Mouse (Mus musculus): Measurements from ENCODE around the gene Iqgap2.

GRCm38 (mm10) chr13:95829431-95830171 lies 62.1 kb downstream of the Iqgap2 start:
- TF ChIP-seq GATA1 (IDR thresholded peaks at IDR 0.05; ENCODE audit: low read length) (no peak), TAL1 (IDR thresholded peaks at IDR 0.05; ENCODE audit: low read length) (no peak)
